Mouse (Mus musculus): ENCODE measurements around the gene Xylt1.

The Xylt1 gene

DNA sequence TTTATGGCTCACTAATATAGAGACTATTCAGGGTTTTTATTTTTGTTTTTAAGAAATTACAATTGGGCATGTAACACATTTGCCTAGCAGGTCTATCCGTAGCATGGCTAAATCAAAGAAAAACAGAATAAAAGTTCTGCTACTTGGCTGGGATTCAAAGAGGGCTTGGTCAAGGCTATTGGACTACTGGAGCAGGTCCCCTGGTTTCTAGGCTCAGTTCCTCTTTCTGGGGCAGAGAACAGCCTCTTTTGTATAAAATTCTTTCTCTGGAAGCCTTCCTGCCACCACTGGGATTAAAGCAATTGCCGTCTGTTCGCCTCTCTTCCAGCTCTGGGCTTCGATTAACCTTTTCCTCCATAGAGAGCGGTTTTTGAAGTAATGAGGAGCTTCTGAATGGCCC, 100.1 kb downstream of the Xylt1 start:
- DNase-seq (ENCODE audit: low spot score in 2 of 2), result no peak

- no peak for DNase-seq (ENCODE audit: low spot score in 2 of 2)
Measured at GRCm38 (mm10) chr7:117481404-117481803, 100.6 kb downstream of the Xylt1 start.

DNA sequence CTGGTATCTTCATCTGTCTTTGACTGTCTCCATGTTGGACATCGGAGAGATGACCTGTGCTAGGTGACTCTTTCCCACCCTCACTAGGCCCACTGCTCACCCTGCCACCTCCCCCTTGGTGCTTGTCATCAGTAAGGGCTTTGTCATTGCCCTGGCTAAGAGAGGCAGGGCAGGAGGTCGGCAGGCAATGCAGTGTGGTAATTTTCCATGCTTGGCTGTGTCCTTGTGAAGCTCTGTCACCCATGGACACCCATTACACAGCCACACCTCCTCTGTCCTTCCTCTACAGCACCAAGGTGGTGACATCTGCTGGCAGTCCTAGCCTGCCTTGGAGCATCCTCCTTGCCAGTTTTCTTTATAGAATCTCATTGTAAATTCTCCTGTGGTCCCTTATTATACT, 101.9 kb downstream of the Xylt1 start:
- no peak for DNase-seq (ENCODE audit: low spot score in 2 of 2)

DNA sequence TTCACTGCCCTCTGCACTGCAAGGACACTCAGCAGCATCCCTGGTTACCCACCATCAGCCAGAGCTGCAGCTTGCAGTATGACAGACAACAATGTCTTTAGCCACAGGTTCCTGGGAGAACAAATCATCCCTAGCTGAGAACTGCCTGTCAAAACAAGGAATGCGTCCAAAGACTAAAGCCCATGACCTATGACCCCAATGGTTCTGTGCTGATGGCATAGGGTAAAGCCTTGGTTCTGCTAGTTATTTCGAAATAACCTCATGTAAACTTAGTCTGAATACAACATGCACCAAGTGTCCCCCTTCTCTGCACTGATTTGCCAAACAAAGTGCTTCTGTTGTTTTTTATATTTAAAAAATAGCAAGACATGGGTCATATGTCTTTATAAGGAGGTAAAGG, 103.8 kb downstream of the Xylt1 start:
- DNase-seq (ENCODE audit: low spot score in 2 of 2), result no peak

- DNase-seq (ENCODE audit: low spot score in 2 of 2), result no peak
Measured at GRCm38 (mm10) chr7:117484989-117485536, 104.3 kb downstream of the Xylt1 start.

DNA sequence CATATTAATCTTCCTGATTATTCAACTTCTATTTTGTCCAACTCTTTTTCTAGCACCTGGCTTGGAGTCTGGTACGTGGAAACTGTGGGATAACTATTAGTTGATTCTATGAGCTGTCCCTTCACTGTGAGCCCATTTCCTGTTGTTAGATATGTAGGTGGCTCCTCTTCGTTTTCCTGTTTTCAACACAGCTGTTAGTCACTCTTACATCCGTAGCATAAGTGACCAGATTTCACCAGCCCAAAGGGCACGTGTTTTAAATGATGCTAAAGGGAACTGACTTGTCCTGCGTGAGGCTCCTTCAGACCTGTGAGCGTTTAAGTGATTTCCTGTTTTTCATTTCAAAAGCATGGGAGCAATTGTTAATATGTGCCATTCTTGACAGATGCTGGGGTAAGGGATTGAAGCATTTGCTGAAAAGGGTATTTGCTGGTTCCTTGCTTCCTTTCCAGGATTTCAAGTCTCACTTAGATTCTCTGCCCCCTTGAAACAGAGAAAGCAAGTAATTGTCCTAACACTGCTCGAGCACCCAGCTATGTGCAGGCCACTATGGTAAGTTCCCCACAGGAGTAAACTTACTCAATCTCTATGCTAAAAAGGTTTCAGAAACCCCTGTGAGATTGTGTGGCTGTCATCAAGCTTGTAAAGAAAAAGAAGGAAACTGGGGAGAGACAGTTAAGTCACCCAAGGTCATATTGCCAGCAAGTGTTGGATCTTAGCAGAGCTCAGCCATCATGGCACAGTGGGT, 105.8 kb downstream of the Xylt1 start:
- no peak for DNase-seq (ENCODE audit: low spot score in 2 of 2)

DNA sequence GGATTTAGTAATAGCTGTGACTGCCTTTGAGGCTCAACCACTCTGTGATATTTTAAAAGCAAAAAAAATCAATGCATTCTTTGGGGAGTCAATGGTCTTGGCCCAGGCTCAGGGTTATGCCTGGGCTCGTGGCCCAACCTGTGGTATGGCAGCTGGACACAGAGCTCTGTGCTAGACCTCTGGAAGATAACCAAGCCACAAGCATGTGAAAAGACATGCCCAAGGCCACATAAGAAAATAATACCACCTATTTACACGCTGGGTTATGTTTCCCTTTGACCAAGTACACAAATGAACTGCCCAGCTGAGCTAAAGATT, 106.4 kb downstream of the Xylt1 start:
- no peak for DNase-seq (ENCODE audit: low spot score in 2 of 2)

DNA sequence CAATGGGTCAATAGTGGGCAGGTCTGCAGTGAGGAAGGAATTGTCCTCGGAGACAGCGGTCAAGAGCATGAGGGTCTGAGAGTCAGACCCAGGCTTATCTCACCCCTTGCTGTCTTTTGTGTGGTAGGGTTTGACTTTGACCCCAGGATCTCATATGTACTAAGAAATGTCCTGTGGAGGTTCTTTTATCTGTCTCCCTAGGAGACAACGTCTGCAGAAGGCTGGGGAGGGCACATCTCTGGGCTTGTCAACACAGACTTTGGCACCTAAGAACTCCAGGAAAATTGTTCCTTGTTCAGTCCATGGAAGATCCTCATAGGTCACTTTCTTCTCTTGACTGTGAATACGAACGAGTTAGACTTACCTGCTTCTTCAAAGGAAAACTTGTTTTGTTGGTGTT, 109.2 kb downstream of the Xylt1 start:
- no peak for DNase-seq (ENCODE audit: low spot score in 2 of 2)

- no peak for DNase-seq (ENCODE audit: low spot score in 2 of 2)
Measured at GRCm38 (mm10) chr7:117490500-117491205, 109.9 kb downstream of the Xylt1 start.

DNA sequence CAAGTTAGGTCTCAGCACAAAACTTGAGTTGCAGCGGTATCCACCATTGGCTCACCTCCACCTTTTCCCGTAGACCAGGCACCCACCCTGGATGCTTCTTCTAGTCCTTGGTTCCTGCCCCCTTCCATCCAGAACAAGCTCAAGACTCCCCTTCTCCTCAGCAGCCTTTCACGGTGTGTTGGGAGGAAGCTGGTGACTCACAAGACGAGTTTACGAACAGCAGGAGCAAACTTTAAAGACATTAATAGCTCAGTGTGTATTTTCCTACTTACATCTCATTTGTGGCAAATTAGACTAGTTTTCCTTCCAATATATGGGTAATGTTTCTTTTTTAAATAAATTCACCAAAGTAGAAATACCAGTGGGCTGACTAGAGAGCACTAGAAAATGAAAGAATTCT, 110.7 kb downstream of the Xylt1 start:
- no peak for DNase-seq (ENCODE audit: low spot score in 2 of 2)

- no peak for DNase-seq (ENCODE audit: low spot score in 2 of 2)
Measured at GRCm38 (mm10) chr7:117494210-117494609, 113.4 kb downstream of the Xylt1 start.

GRCm38 (mm10) chr7:117494618-117495310, 114.0 kb downstream of the Xylt1 start:
- no peak for DNase-seq (ENCODE audit: low spot score in 2 of 2)

GRCm38 (mm10) chr7:117495751-117496150, 115.0 kb downstream of the Xylt1 start:
- DNase-seq (ENCODE audit: low spot score in 2 of 2), result no peak

- DNase-seq (ENCODE audit: low spot score in 2 of 2), result no peak
Measured at GRCm38 (mm10) chr7:117498173-117498572, 117.4 kb downstream of the Xylt1 start.

DNA sequence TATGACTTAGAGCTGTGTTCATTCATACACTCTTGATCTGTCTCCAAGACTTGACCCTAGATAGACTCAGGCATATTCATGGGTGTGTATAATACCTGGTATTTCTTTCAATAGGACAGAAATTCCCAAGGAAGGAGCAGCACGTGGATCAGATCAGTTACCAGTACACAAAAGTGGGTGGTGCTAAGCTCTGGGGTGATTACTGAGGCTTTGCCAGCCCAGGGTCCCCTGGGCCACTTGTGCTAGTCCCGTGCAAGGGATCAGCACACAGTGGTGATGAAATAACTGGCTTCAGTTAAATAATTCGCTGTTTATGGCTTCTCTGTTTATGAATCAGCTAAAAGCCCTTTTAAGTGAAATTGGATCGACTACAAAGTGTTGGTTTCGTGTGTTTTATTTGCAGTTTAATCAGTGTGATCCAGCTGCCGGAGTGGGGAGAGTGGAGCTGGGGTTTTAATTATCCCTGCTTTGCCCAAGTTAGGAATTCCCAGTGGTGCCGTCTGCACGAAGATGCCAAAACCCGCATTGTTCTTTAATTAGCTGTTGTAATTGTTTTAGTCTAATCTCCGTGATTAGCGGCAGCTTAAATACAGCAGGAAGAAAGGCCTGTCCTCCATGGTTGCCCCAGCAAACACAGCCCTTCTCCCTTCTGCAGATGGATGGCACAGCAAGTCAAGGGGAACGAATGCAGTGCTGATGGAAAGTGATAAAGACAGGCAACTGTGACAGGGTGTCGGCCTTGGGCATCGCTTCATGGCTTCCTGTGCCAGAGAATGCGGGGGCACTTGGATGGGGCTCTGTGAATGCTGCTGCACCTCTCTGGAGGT, 120.8 kb downstream of the Xylt1 start:
- peak in 1 of 2 experiments; percentile 42 for DNase-seq (ENCODE audit: low spot score in 2 of 2)

GRCm38 (mm10) chr7:117502415-117502814, 121.6 kb downstream of the Xylt1 start:
- no peak for DNase-seq (ENCODE audit: low spot score in 2 of 2)

GRCm38 (mm10) chr7:117503714-117504113, 122.9 kb downstream of the Xylt1 start:
- DNase-seq (ENCODE audit: low spot score in 2 of 2), result no peak

GRCm38 (mm10) chr7:117505791-117506190, 125.0 kb downstream of the Xylt1 start:
- DNase-seq (ENCODE audit: low spot score in 2 of 2), result no peak

- DNase-seq (ENCODE audit: low spot score in 2 of 2), result no peak
Measured at GRCm38 (mm10) chr7:117507351-117507750, 126.6 kb downstream of the Xylt1 start.

DNA sequence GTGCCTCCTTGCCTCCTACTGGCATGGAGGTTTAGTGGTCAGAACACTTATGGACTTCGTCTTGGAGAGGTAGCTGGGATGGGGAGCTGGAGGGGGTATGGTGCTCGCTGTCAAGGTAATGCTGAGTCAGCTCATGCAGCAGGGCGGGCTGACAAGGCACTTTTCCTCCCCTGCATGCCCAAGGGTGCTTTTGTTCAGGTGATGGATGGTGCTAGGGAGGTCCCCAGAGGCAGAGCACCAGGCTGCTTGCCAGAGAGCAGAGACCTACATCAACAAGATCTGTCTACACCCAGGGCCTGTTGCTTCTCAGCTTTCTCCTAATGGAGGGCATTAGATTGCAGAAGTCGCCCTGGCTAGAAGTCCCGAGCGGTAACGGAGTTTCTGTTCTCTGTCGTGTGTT, 127.3 kb downstream of the Xylt1 start:
- DNase-seq (ENCODE audit: low spot score in 2 of 2), result no peak

DNA sequence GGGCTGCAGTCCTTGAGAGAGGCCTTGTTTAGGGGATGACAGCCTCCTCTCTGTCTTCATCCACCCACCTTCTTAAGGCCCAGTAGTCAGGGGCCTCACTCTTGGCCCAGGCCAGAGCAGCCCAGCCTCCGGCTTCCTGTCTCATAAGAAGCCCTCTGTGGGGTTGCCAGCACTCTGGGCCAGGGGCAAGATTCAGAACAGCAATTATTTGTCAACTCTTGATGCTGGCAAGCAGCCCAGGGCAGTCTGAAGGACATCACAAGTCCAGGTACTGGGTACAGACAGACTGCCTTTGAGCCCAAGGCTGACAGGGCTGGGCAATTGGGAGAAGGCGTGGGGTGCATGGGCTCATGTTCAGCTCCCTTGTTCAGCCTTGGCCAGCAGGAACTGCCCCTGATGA, 129.3 kb downstream of the Xylt1 start:
- no peak for DNase-seq (ENCODE audit: low spot score in 2 of 2)

DNA sequence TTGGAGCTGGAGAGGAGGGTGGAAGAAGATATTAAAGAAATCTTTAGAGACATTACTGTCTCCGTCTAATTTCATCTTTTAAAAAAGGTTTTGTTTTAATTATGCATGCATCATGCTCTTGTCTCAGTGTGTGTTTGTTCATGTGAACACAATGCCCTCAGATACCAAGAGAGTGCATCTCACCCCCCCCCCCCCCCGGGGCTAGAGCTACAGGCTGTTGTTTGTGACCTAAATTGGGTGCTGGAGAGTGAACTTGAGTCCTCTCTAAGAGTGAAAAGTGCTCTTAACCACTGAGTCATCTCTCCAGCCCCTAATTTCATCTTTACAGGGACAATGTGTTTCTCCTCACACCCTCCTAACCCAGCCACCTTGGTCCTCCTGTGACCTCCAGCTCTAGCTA, 131.5 kb downstream of the Xylt1 start:
- DNase-seq (ENCODE audit: low spot score in 2 of 2), result no peak

All from cerebellum, postnatal 4 days (tissue).